Mouse (Mus musculus) testis, postnatal 10 days (tissue): ENCODE results near the gene Syt5.
"Not testable (repeated sequence)": the region's sequence is repeated elsewhere in the genome, so short reads cannot be mapped to it uniquely, and the experiment has no call there.

Source experiments
- DNase-seq: peaks from one replicate; pipeline ENCODE4 v3.0.0; 2021; ENCODE audit warnings: low spot score

Syt5 gene

DNA sequence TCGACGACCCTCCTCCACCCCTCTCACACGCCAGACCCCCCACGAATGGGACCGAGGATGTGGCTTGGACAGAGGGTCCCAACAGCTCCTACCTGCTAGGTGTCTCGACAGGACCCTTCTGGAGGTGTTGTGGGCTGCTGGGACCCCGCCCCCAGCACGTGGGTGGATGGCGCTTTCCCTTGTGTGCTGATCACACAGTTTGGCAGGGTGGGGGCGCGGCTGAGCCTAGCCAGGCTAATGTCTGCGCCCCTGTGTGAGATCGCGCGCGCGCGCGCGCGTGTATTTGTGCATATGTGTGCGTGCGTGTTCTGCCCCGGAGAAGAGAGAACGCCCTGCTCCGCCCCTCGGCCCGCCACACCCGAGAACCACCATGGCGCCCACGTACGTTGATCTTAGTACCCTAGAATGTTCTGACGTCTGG, at the start of gene Syt5:
Syt5 (minus strand) TSS at position 321 of the 421 bp plus-strand sequence.
- peak; percentile 51 for DNase-seq

GRCm38 (mm10) chr7:4597046-4597445, 49.7 kb upstream of the Syt5 start:
- not testable (repeated sequence) for DNase-seq

GRCm38 (mm10) chr7:4581481-4581880, 34.1 kb upstream of the Syt5 start:
- not testable (repeated sequence) for DNase-seq

GRCm38 (mm10) chr7:4572361-4572760, 25.0 kb upstream of the Syt5 start:
- not testable (repeated sequence) for DNase-seq

DNA sequence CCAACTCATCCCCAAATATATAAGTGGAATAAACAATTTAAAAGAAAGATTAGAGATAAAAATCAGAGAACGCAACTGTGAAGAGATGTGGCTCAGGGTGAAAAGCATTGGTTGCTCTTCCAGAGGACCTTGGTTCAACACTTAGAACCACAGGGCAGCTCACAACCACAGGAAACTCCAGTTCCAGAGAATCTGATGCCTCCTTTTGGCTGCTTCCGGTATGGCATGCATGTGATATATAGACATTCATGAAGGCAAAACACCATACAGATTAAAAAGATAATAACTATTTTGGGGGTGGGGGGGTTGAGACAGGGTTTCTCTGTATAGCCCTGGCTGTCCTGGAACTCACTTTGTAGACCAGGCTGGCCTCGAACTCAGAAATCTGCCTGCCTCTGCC, 15.3 kb upstream of the Syt5 start:
- DNase-seq = peak; percentile 40

GRCm38 (mm10) chr7:4557167-4557560, 9.8 kb upstream of the Syt5 start:
- DNase-seq = no peak

DNA sequence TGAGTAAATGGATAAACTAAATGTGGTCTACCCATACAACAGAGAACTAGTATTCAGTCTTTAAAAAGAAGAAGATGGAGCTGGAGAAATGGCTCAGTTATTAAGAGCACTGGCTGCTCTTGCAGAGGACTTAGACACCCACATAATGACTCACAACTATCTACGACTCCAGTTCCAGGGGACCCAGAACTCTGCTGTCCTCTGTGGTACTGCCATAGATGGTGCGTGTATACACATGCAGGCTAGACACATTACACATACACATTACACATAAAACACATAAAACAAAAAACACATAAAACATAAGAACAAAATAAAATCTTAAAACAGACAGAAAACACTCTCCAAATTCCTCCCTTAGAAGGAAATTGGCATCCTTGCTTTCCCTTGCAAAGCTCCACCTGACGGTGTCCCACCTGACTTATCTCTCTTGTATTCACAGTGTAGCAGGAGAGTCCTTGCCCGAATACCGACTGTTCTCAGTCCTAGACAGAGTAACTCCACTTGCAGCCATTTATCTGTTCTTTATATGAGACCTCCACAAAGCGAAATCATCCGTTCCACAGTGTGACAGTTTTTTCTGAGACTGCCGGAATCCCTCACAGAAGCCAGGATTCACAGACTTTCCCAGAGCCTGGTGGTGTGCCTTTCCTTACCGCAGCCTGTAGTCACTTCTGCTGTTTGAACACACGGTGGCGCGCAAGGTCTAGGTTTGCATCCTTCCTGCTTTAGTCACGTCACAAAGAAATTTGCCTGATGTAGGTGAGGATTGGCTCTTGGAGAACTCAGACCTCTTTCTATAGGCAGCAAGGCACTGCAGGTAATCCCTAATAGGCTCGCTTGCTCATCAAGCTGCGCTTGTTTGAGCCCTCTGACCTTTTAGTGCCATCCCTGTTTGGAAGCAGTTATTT, 9.2 kb upstream of the Syt5 start:
- peak; percentile 87 for DNase-seq

DNA sequence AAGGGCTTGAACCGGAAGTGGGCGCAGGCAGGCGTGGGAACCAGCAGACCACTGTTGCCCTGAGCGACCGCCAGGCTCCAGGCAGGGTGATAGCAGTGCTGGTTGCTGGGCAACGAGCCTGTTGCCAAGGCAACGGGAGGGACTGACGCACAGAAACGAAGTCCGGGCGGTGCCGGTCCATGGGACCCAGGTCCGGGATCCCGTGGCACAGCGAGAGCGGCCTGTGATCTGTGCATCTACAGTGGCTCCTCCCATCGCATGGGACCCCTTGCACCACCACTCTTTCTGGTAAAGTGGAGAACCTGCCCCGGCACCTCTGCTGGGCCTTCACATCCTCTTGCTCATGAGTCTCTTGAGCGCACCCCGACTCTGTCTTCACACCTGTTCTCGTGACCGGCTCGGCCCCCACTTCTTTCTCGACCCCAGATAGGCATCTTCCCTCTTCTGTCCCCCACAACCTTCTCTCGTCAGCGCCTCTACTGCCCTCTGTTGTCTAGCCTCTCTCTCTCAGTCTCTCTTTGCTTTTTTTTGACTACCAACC, 680 bp downstream of the Syt5 start:
- peak; percentile 86 for DNase-seq

DNA sequence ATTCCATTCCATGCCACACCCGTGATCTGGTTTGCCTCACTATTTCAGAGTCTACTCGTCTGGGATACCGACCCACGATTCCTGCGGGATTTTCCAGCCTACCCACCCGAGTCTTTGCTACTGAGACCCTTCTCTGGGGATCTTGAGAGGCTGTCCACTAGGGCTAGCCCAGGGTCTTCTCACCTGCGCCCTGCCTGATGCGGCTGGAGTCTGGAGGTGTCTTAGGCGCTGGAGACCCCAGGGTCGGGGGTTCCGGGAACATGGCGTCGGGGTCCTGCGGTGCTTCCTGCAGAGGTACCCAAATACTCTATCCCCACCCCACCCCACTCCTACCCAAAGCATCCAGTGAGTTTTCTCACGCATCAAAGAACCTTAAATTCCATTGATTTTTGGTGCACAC, 1.3 kb downstream of the Syt5 start:
- no peak for DNase-seq

DNA sequence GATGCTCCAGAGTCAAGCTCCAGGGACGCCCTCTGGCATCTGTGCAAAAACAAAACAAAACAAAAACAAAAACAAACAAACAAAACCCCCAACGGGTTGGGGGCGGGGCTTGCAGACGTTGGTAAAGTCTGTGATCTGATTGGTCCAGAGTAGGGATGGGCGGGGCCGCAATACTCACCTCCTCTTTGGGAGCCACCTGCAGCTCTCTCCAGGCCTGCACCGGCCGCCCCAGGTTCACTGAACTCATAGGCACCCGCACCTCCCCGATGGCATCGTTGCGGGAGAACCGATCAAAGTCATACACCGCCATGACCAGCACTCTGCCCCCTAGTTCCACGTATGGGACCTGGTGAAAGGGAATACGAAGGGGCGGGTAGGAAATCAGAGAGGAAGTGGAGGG, 5.3 kb downstream of the Syt5 start:
- peak; percentile 57 for DNase-seq

DNA sequence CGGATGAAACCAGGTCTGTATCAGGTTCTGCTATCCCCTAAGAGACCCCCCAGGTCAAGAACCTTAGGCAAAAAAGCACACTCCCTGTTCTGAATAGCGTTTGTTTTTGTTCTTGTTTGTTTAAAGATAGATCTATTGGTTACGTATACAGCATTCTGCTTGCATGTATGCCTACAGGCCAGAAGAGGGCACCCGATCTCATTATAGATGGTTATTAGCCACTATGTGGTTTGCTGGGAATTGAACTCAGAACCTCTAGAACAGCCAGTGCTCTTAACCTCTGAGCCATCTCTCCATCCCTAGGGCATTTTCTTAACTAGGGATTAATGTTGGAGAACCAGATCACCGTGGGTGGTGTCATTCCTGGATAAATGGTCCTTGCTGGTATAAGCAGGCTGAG, 6.0 kb downstream of the Syt5 start:
- DNase-seq = no peak

- DNase-seq = no peak
Observed at GRCm38 (mm10) chr7:4539019-4539418, 8.3 kb downstream of the Syt5 start.

DNA sequence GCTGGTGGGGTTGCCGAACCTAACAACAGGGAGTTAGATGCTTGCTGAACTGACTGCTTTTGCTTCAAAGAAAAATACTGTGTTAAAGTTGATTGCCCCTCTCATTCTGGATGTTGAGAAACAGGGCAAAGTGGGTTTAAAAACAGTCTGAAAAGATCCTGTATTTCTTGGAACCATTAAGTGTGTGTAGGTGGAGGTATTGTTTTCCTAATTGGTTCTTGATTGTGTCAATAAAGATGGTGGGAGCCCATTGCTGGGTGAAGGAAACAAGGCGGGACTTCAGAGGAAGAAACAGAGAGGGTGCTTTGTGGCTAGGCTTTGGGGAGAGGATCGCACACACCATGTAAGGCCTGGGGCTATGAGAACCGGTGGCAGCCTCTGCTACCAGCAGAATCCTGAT, 10.2 kb downstream of the Syt5 start:
- DNase-seq = no peak

- DNase-seq = no peak
Observed at GRCm38 (mm10) chr7:4536369-4536768, 11.0 kb downstream of the Syt5 start.

DNA sequence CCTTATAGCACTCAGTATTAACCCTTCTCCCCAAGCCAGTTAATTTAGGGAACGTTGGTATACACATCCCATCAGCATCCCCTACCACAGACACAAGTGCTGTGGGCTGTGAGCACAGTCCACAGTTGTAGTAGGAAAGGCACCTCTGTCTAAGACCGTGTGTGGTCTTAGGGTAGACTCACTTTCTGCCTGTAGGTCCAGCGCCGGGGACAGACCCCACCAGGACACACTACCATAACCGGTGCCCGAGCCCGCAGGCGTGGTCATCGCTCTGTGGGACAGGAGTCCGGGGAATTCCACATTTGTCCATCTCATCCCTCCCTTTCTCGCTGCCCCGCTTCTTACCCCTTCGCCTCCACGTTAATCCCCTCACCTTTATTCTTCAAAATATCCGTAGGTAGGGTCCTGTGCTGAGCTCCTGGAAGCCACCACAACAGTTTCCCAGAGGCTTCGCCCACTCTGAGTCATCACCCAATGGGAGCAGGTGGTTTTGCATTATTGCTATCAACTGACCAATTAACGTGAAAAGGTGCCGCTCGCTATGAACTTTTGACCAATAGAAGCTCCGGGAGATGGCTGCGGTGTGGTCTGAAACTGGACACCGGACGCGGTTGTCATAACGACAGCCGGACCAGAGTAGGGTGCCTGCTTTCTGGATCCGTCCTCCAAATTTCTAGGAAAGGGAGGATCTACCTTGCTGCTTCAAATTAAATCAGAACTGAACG, 15.2 kb downstream of the Syt5 start, which contains the start of gene Dnaaf3:
Dnaaf3 (minus strand) TSS at position 449 of the 725 bp plus-strand sequence.
- DNase-seq = peak; percentile 78

DNA sequence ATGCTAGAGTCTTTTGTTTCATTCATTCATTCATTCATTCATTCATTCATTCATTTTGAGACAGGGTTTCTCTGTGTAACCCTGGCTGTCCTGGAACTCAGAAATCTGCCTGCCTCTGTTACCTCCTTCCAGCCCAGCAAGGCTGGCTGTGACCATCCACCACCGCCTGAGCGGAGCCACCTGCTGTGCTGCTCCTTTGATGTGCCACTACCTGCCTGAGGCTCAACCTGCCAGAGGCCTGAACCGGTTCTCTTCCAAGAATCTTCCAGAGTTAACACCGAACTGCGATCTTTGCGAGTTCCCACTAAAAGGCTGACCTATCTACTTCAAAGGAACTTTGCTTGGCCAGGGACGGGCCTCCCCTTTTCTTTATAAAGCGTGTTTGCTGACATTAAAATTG, 17.2 kb downstream of the Syt5 start:
- DNase-seq = not testable (repeated sequence)

- no peak for DNase-seq
Observed at GRCm38 (mm10) chr7:4527302-4527689, 20.0 kb downstream of the Syt5 start.

- DNase-seq = peak; percentile 91
Observed at GRCm38 (mm10) chr7:4526341-4527301, 20.7 kb downstream of the Syt5 start.

DNA sequence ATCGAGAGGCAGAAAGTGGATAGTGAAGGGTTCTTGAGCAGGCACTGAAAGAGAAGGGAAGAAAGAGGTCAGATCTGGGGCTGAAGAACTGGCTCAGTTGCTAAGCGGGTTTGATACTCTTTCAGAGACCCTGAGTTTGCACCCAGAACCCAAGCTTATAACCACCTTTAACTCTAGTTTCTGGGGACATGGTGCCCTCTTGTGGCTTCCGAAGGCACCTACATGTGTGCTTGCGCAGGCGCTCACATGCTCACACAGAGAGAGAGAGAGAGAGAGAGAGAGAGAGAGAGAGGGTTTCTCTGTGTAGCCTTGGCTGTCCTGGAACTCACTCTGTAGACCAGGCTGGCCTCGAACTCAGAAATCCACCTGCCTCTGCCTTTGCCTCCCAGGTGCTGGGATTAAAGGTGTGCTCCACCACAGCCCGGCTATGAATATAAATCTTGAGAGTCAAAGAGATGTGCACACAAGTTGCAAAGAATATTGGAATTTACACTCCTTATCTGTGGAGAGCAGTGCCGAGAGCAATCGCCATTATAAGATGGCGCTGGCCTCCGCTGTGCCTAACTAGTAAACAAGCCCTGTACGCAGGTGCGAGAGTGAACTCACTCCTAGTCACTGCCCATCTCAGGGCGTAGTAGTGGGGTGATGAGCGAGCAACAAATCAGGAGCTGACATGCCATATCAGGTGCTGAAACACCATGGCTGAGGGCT, 23.0 kb downstream of the Syt5 start, which contains the start of gene Tnni3:
Tnni3 (minus strand) TSS at position 18 of the 711 bp plus-strand sequence.
- DNase-seq = not testable (repeated sequence)

- no peak for DNase-seq
Observed at GRCm38 (mm10) chr7:4523205-4524130, 23.9 kb downstream of the Syt5 start.
